Mouse (Mus musculus) naive thymus-derived CD4-positive, alpha-beta T cell, adult 2 months (primary cell): Measurements from ENCODE around the gene Luzp4.
"Not testable (repeated sequence)": the region's sequence is repeated elsewhere in the genome, so short reads cannot be mapped to it uniquely, and the experiment has no call there.

Experiments used
- DNase-seq: peaks from one replicate; pipeline ENCODE4 v3.0.0-alpha.2; 2011; ENCODE audit warnings: low read depth

Gene Luzp4

GRCm38 (mm10) chrX:148857340-148857739, at the start of gene Luzp4:
Gene Luzp4, plus strand, starts transcription at chrX:148857640.
- not testable (repeated sequence) for DNase-seq

DNA sequence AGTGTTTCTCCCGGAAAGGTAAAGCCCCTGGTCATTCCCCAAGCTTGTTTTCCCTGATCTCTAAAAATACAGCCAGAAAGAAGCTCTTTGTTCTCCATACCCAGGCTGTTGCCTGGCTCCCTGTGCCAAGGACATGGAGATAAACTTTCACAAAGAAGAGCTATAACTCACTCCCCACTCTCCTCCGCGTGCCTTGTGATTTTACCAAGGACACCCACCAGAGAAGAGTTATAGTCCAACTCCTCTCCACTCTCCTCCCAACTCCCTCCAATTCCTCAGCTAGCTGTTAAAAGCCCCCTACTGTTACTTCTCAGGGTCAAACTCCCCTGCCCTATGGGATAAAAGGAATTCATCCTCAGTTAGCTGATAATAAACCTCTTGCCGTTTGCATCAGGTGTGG, 15.6 kb upstream of the Luzp4 start:
- DNase-seq, result not testable (repeated sequence)
